Mouse (Mus musculus) embryo, embryonic 11 days (tissue): ENCODE measurements around the gene Slc25a34.

Source experiments
- DNase-seq: peaks from one replicate; pipeline ENCODE4 v3.0.0-alpha.2; 2015

Gene Slc25a34

DNA sequence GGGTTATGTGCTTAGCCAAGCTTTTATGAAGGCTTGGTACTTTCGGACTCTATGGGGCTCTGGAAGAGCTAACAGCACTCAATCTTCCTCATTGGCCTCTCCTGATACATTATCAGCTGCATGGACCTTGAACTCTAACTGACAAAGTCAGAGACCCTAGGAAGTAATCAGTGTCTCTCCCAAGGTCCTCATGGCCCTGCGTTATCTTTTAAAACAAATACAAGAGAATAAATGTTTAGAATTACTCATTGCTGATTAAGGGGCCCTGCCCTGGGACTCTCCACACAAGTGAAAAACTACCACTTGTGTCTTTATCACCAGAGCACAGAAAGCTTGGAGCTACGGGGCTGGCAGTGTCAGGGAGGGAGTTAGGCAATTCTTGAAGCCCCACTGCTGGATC, 44.8 kb downstream of the Slc25a34 start:
- no peak for DNase-seq

- peak; percentile 27 for DNase-seq
Observed at GRCm38 (mm10) chr4:141576877-141577276, 46.7 kb downstream of the Slc25a34 start.

GRCm38 (mm10) chr4:141576404-141576803, 47.2 kb downstream of the Slc25a34 start:
- DNase-seq, result no peak

- peak; percentile 86 for DNase-seq
Observed at GRCm38 (mm10) chr4:141574789-141575702, 48.6 kb downstream of the Slc25a34 start.

- DNase-seq, result no peak
Observed at GRCm38 (mm10) chr4:141573359-141573966, 50.2 kb downstream of the Slc25a34 start.

GRCm38 (mm10) chr4:141572668-141573358, 50.8 kb downstream of the Slc25a34 start:
- no peak for DNase-seq

- no peak for DNase-seq
Observed at GRCm38 (mm10) chr4:141571934-141572333, 51.7 kb downstream of the Slc25a34 start.

DNA sequence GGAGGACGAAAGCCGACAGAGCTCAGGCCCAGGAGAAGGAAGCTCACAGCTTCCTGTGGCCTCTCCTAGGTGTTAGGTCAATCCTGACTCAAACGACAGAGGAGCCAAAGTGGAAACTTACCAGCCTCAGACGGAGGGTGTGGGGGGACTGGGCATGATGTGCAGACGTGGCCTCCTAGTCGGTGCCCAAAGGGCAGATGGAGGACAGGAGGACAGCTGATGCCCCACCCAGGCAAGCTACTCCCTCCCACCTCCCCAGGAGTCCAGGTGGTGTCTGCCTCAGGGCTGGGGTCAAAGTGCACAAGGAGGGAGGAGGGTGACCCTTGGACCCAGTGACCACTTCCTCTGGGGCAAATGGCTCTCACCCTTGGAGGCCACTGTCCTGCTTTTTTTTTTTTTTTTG, 52.3 kb downstream of the Slc25a34 start:
- DNase-seq, result no peak

- DNase-seq, result no peak
Observed at GRCm38 (mm10) chr4:141570821-141571220, 52.8 kb downstream of the Slc25a34 start.

GRCm38 (mm10) chr4:141570004-141570403, 53.6 kb downstream of the Slc25a34 start:
- DNase-seq, result no peak

- no peak for DNase-seq
Observed at GRCm38 (mm10) chr4:141568966-141569365, 54.7 kb downstream of the Slc25a34 start.
